Mouse (Mus musculus): ENCODE measurements at regions not wholly inside any gene's neighbourhood (a gene's known extent, or its start where the extent isn't known, plus 50 kb on each side); places are given as distances from the start of the nearest gene placed in this dataset.

- TF ChIP-seq CTCF (IDR thresholded peaks at IDR 0.05; ENCODE audit: low read depth), result no peak
- no peak for TF ChIP-seq EP300 (IDR thresholded peaks at IDR 0.05; ENCODE audit: low read depth)
- no peak overlapping the region for H3K4me3 ChIP-seq (ENCODE audit: low read depth, low read length)
- H3K36me3 ChIP-seq (replicated peaks; ENCODE audit: control insufficient read depth, insufficient read depth, low read length), result no peaks in the 10 kb centered on the region
- H3K9ac ChIP-seq (replicated peaks; ENCODE audit: low read depth, low read length), result no peak overlapping the region
- no peak overlapping the region for H3K27ac ChIP-seq (ENCODE audit: low read depth)
- WGBS, result 43% methylated on average over 5 of the region's 5 CpGs
- no peak overlapping the region for H3K4me2 ChIP-seq (ENCODE audit: low read depth, low read length)
- ATAC-seq (ENCODE audit: insufficient read depth, low read depth) (no peak), DNase-seq (ENCODE audit: low spot score) (no peak)
- no peaks in the 10 kb centered on the region for H3K4me1 ChIP-seq (ENCODE audit: control insufficient read depth, insufficient read depth)
- H3K9me3 ChIP-seq (replicated peaks; ENCODE audit: control insufficient read depth, low read length), result no peaks in the 10 kb centered on the region
- no peaks in the 10 kb centered on the region for H3K27me3 ChIP-seq (ENCODE audit: control insufficient read depth, insufficient read depth, low read length)
Measured at GRCm38 (mm10) chr10:110534387-110534786, 78.4 kb upstream of the Nav3 start.

GRCm38 (mm10) chr10:110542712-110543111 lies 86.7 kb upstream of the Nav3 start:
- Histone ChIP-seq H3K9ac (replicated peaks; ENCODE audit: low read depth, low read length) (no peak overlapping the region), H3K9me3 (replicated peaks; ENCODE audit: control insufficient read depth, low read length) (no peaks in the 10 kb centered on the region), H3K27me3 (ENCODE audit: control insufficient read depth, insufficient read depth, low read length) (no peaks in the 10 kb centered on the region), H3K4me1 (ENCODE audit: control insufficient read depth, insufficient read depth) (no peaks in the 10 kb centered on the region), H3K36me3 (replicated peaks; ENCODE audit: control insufficient read depth, insufficient read depth, low read length) (no peaks in the 10 kb centered on the region), H3K4me2 (ENCODE audit: low read depth, low read length) (no peak overlapping the region), H3K4me3 (ENCODE audit: low read depth, low read length) (no peak overlapping the region), H3K27ac (ENCODE audit: low read depth) (no peak overlapping the region)
- no peak for DNase-seq (ENCODE audit: low spot score)
- no peak for TF ChIP-seq CTCF (IDR thresholded peaks at IDR 0.05; ENCODE audit: low read depth)
- TF ChIP-seq EP300 (IDR thresholded peaks at IDR 0.05; ENCODE audit: low read depth), result no peak
- 65% methylated on average over 6 of the region's 6 CpGs for WGBS
- ATAC-seq (ENCODE audit: insufficient read depth, low read depth), result no peak

- no peaks in the 10 kb centered on the region for H3K4me1 ChIP-seq (ENCODE audit: control insufficient read depth, insufficient read depth)
- no peak overlapping the region for H3K4me3 ChIP-seq (ENCODE audit: low read depth, low read length)
- DNase-seq (ENCODE audit: low spot score), result no peak
- 92% methylated on average over 2 of the region's 2 CpGs for WGBS
- H3K27ac ChIP-seq (ENCODE audit: low read depth), result no peak overlapping the region
- H3K9ac ChIP-seq (replicated peaks; ENCODE audit: low read depth, low read length), result no peak overlapping the region
- no peaks in the 10 kb centered on the region for H3K27me3 ChIP-seq (ENCODE audit: control insufficient read depth, insufficient read depth, low read length)
- ATAC-seq (ENCODE audit: insufficient read depth, low read depth), result no peak
- no peaks in the 10 kb centered on the region for H3K9me3 ChIP-seq (replicated peaks; ENCODE audit: control insufficient read depth, low read length)
- TF ChIP-seq CTCF (IDR thresholded peaks at IDR 0.05; ENCODE audit: low read depth) (no peak), EP300 (IDR thresholded peaks at IDR 0.05; ENCODE audit: low read depth) (no peak)
- no peaks in the 10 kb centered on the region for H3K36me3 ChIP-seq (replicated peaks; ENCODE audit: control insufficient read depth, insufficient read depth, low read length)
- H3K4me2 ChIP-seq (ENCODE audit: low read depth, low read length), result no peak overlapping the region
Measured at GRCm38 (mm10) chr10:110548391-110548790, 92.4 kb upstream of the Nav3 start.

GRCm38 (mm10) chr10:110553954-110554353 lies 98.0 kb upstream of the Nav3 start:
- Histone ChIP-seq H3K27ac (ENCODE audit: low read depth) (no peak overlapping the region), H3K4me1 (ENCODE audit: control insufficient read depth, insufficient read depth) (peaks cover 4% of the 10 kb centered on the region; the same call in 1 of the 2 replicates), H3K9me3 (replicated peaks; ENCODE audit: control insufficient read depth, low read length) (no peaks in the 10 kb centered on the region), H3K9ac (replicated peaks; ENCODE audit: low read depth, low read length) (no peak overlapping the region), H3K4me2 (ENCODE audit: low read depth, low read length) (no peak overlapping the region), H3K27me3 (ENCODE audit: control insufficient read depth, insufficient read depth, low read length) (no peaks in the 10 kb centered on the region), H3K36me3 (replicated peaks; ENCODE audit: control insufficient read depth, insufficient read depth, low read length) (no peaks in the 10 kb centered on the region), H3K4me3 (ENCODE audit: low read depth, low read length) (no peak overlapping the region)
- DNase-seq (ENCODE audit: low spot score) (no peak), ATAC-seq (ENCODE audit: insufficient read depth, low read depth) (no peak)
- 47% methylated on average over 6 of the region's 6 CpGs for WGBS
- TF ChIP-seq CTCF (IDR thresholded peaks at IDR 0.05; ENCODE audit: low read depth) (no peak), EP300 (IDR thresholded peaks at IDR 0.05; ENCODE audit: low read depth) (no peak)

GRCm38 (mm10) chr10:110556326-110556883 lies 100.4 kb upstream of the Nav3 start:
- H3K36me3 ChIP-seq (replicated peaks; ENCODE audit: control insufficient read depth, insufficient read depth, low read length), result no peaks in the 10 kb centered on the region
- peaks cover 4% of the 10 kb centered on the region; the same call in 1 of the 2 replicates for H3K4me1 ChIP-seq (ENCODE audit: control insufficient read depth, insufficient read depth)
- H3K4me3 ChIP-seq (ENCODE audit: low read depth, low read length), result no peak overlapping the region
- H3K4me2 ChIP-seq (ENCODE audit: low read depth, low read length), result no peak overlapping the region
- 91% methylated on average over 1 of the region's 1 CpGs for WGBS
- DNase-seq (ENCODE audit: low spot score), result no peak
- no peak for ATAC-seq (ENCODE audit: insufficient read depth, low read depth)
- H3K9ac ChIP-seq (replicated peaks; ENCODE audit: low read depth, low read length), result no peak overlapping the region
- H3K27me3 ChIP-seq (ENCODE audit: control insufficient read depth, insufficient read depth, low read length), result no peaks in the 10 kb centered on the region
- TF ChIP-seq CTCF (IDR thresholded peaks at IDR 0.05; ENCODE audit: low read depth), result no peak
- TF ChIP-seq EP300 (IDR thresholded peaks at IDR 0.05; ENCODE audit: low read depth), result no peak
- H3K27ac ChIP-seq (ENCODE audit: low read depth), result no peak overlapping the region
- H3K9me3 ChIP-seq (replicated peaks; ENCODE audit: control insufficient read depth, low read length), result no peaks in the 10 kb centered on the region

GRCm38 (mm10) chr10:110563057-110563456 lies 107.1 kb upstream of the Nav3 start:
- Histone ChIP-seq H3K9ac (replicated peaks; ENCODE audit: low read depth, low read length) (no peak overlapping the region), H3K36me3 (replicated peaks; ENCODE audit: control insufficient read depth, insufficient read depth, low read length) (no peaks in the 10 kb centered on the region), H3K27me3 (ENCODE audit: control insufficient read depth, insufficient read depth, low read length) (no peaks in the 10 kb centered on the region), H3K27ac (ENCODE audit: low read depth) (no peak overlapping the region), H3K4me1 (ENCODE audit: control insufficient read depth, insufficient read depth) (no peaks in the 10 kb centered on the region), H3K9me3 (replicated peaks; ENCODE audit: control insufficient read depth, low read length) (no peaks in the 10 kb centered on the region), H3K4me3 (ENCODE audit: low read depth, low read length) (no peak overlapping the region), H3K4me2 (ENCODE audit: low read depth, low read length) (no peak overlapping the region)
- ATAC-seq (ENCODE audit: insufficient read depth, low read depth) (no peak), DNase-seq (ENCODE audit: low spot score) (no peak)
- no peak for TF ChIP-seq CTCF (IDR thresholded peaks at IDR 0.05; ENCODE audit: low read depth)
- no peak for TF ChIP-seq EP300 (IDR thresholded peaks at IDR 0.05; ENCODE audit: low read depth)
- WGBS, result 81% methylated on average over 5 of the region's 5 CpGs

Data from heart, postnatal 0 days (tissue).